Mouse (Mus musculus) inflammation-experienced regulatory T-cells, adult 6 months (primary cell): ENCODE data around the gene Pak6. TPM values are rescaled to one million over a fixed set of nuclear protein-coding genes. Genes with fewer than 3 reads are reported as not detected.

Source experiments
- ATAC-seq: one replicate; pipeline ENCODE4 v1.8.0; 2017
- polyA plus RNA-seq, 3 experiments: library from polyadenylated mRNA; unstranded; fragments of 100-300 nt; shearing (Covaris generic); gene quantifications; one replicate each; pipeline ENCODE4 v1.2.1; 2017

Gene Pak6
- polyA plus RNA-seq, 3 experiments from 2014 or later, result 0.15 to 0.60 TPM; not detected in 1

- peak; percentile 50 for ATAC-seq
Observed at GRCm38 (mm10) chr2:118700179-118701062, 37.3 kb downstream of the Pak6 start.

- ATAC-seq, result no peak
Observed at GRCm38 (mm10) chr2:118701161-118701560, 38.1 kb downstream of the Pak6 start.

- ATAC-seq, result no peak
Observed at GRCm38 (mm10) chr2:118701971-118702882, 39.1 kb downstream of the Pak6 start.

- ATAC-seq, result peak; percentile 25
Observed at GRCm38 (mm10) chr2:118702883-118703761, 40.0 kb downstream of the Pak6 start.

- ATAC-seq, result peak; percentile 23
Observed at GRCm38 (mm10) chr2:118703913-118704730, 41.0 kb downstream of the Pak6 start, which contains the start of gene Ankrd63. Gene Ankrd63 (minus strand): TSS chr2:118703963.

GRCm38 (mm10) chr2:118706436-118706835 is 43.3 kb downstream of the Pak6 start:
- ATAC-seq, result no peak

GRCm38 (mm10) chr2:118708472-118708871 is 45.4 kb downstream of the Pak6 start:
- ATAC-seq, result no peak

GRCm38 (mm10) chr2:118709655-118710221 is 46.6 kb downstream of the Pak6 start:
- ATAC-seq, result no peak

- ATAC-seq, result no peak
Observed at GRCm38 (mm10) chr2:118711038-118711494, 48.0 kb downstream of the Pak6 start.

- ATAC-seq, result no peak
Observed at GRCm38 (mm10) chr2:118713631-118714030, 50.5 kb downstream of the Pak6 start.

GRCm38 (mm10) chr2:118714230-118714629 is 51.1 kb downstream of the Pak6 start:
- no peak for ATAC-seq

GRCm38 (mm10) chr2:118716677-118717076 is 53.6 kb downstream of the Pak6 start:
- no peak for ATAC-seq

GRCm38 (mm10) chr2:118723693-118724486 is 60.8 kb downstream of the Pak6 start:
- no peak for ATAC-seq

- ATAC-seq, result no peak
Observed at GRCm38 (mm10) chr2:118725511-118725910, 62.4 kb downstream of the Pak6 start.

GRCm38 (mm10) chr2:118726873-118727272 is 63.8 kb downstream of the Pak6 start:
- ATAC-seq, result no peak

GRCm38 (mm10) chr2:118727911-118728310 is 64.8 kb downstream of the Pak6 start:
- no peak for ATAC-seq

GRCm38 (mm10) chr2:118728337-118728736 is 65.2 kb downstream of the Pak6 start, which contains the start of gene Plcb2:
Gene Plcb2 (minus strand): TSS chr2:118728438.
- ATAC-seq, result peak; percentile 81

- ATAC-seq, result no peak
Observed at GRCm38 (mm10) chr2:118729194-118729593, 66.1 kb downstream of the Pak6 start.

- no peak for ATAC-seq
Observed at GRCm38 (mm10) chr2:118729816-118730621, 66.9 kb downstream of the Pak6 start.
